Mouse (Mus musculus): ENCODE data around the gene Daam1. TPM values are rescaled to one million over a fixed set of nuclear protein-coding genes. Genes with fewer than 3 reads are reported as not detected.
"Not testable (repeated sequence)": the region's sequence is repeated elsewhere in the genome, so short reads cannot be mapped to it uniquely, and the experiment has no call there.

Gene Daam1
- polyA plus RNA-seq, 1 experiment from 2014 or later = 8.5 TPM

DNA sequence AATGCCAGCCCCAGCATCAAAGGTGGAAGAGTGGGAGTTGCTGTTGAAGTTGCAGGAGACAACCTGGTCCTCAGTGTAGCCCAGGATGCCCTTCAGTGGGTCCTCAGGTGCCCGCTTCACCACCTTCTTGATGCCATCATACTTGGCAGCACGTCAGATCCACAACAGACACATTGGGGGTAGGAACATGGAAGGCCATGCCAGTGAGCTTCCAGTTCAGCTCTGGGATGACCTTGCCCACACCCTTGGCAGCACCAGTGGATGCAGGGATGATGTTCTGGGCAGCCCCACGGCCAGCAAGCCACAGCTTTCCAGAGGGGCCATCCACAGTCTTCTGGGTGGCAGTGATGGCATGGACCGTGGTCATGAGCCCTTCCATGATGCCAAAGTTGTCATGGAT is 15.5 kb downstream of the Daam1 start:
- H3K27ac ChIP-seq (replicated peaks; ENCODE audit: low read depth, low read length); H3K4me3 ChIP-seq (ENCODE audit: low read depth, low read length); H3K36me3 ChIP-seq (ENCODE audit: control insufficient read depth, insufficient read depth, low read length); H3K4me2 ChIP-seq (ENCODE audit: low read depth, severe bottlenecking); ATAC-seq (ENCODE audit: insufficient number of reproducible peaks, low FRiP score, low TSS enrichment, low read depth); H3K27me3 ChIP-seq (ENCODE audit: control insufficient read depth, insufficient read depth, low read length); H3K9ac ChIP-seq (ENCODE audit: low read length); H3K9me3 ChIP-seq (ENCODE audit: control insufficient read depth, low read length); H3K4me1 ChIP-seq (ENCODE audit: control insufficient read depth, insufficient read depth, low read length); DNase-seq (ENCODE audit: low spot score): not testable (repeated sequence)
- WGBS = 94% methylated on average over 4 of the region's 4 CpGs

DNA sequence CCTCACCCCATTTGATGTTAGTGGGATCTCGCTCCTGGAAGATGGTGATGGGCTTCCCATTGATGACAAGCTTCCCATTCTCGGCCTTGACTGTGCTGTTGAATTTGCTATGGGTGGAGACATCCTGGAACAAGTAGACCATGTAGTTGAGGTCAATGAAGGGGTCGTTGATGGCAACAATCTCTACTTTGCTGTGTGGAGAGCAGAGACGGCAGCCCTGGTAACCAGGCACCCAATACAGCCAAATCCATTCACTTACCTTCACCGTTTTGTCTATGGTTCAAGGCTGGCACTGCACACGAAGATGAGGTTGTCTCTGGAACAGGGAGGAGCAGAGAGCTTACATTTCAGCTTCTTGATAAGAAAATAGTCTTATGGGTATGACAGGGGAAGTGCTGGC is 16.1 kb downstream of the Daam1 start:
- H3K36me3 ChIP-seq (ENCODE audit: control insufficient read depth, insufficient read depth, low read length); H3K4me1 ChIP-seq (ENCODE audit: control insufficient read depth, insufficient read depth, low read length); H3K9me3 ChIP-seq (ENCODE audit: control insufficient read depth, low read length); ATAC-seq (ENCODE audit: insufficient number of reproducible peaks, low FRiP score, low TSS enrichment, low read depth); H3K9ac ChIP-seq (ENCODE audit: low read length); H3K4me2 ChIP-seq (ENCODE audit: low read depth, severe bottlenecking); H3K4me3 ChIP-seq (ENCODE audit: low read depth, low read length); H3K27ac ChIP-seq (replicated peaks; ENCODE audit: low read depth, low read length); H3K27me3 ChIP-seq (ENCODE audit: control insufficient read depth, insufficient read depth, low read length); DNase-seq (ENCODE audit: low spot score): not testable (repeated sequence)
- WGBS = 87% methylated on average over 6 of the region's 6 CpGs

- Histone ChIP-seq H3K9me3 (ENCODE audit: control insufficient read depth, low read length) (no peaks in the 10 kb centered on the region), H3K9ac (ENCODE audit: low read length) (no peak overlapping the region), H3K27me3 (ENCODE audit: control insufficient read depth, insufficient read depth, low read length) (no peaks in the 10 kb centered on the region), H3K36me3 (ENCODE audit: control insufficient read depth, insufficient read depth, low read length) (no peaks in the 10 kb centered on the region), H3K4me1 (ENCODE audit: control insufficient read depth, insufficient read depth, low read length) (peaks cover 7% of the 10 kb centered on the region; the same call in 1 of the 2 replicates), H3K4me2 (ENCODE audit: low read depth, severe bottlenecking) (no peak overlapping the region), H3K27ac (replicated peaks; ENCODE audit: low read depth, low read length) (no peak overlapping the region), H3K4me3 (ENCODE audit: low read depth, low read length) (no peak overlapping the region)
- DNase-seq (ENCODE audit: low spot score) (no peak), ATAC-seq (ENCODE audit: insufficient number of reproducible peaks, low FRiP score, low TSS enrichment, low read depth) (no peak)
- WGBS = 39% methylated on average over 5 of the region's 5 CpGs
Measured at GRCm38 (mm10) chr12:71847617-71848016, 16.7 kb downstream of the Daam1 start.

- DNase-seq (ENCODE audit: low spot score) (no peak), ATAC-seq (ENCODE audit: insufficient number of reproducible peaks, low FRiP score, low TSS enrichment, low read depth) (no peak)
- Histone ChIP-seq H3K4me1 (ENCODE audit: control insufficient read depth, insufficient read depth, low read length) (peaks cover 7% of the 10 kb centered on the region; the same call in 1 of the 2 replicates), H3K9me3 (ENCODE audit: control insufficient read depth, low read length) (no peaks in the 10 kb centered on the region), H3K36me3 (ENCODE audit: control insufficient read depth, insufficient read depth, low read length) (no peaks in the 10 kb centered on the region), H3K4me2 (ENCODE audit: low read depth, severe bottlenecking) (no peak overlapping the region), H3K27me3 (ENCODE audit: control insufficient read depth, insufficient read depth, low read length) (no peaks in the 10 kb centered on the region), H3K27ac (replicated peaks; ENCODE audit: low read depth, low read length) (no peak overlapping the region), H3K9ac (ENCODE audit: low read length) (no peak overlapping the region), H3K4me3 (ENCODE audit: low read depth, low read length) (no peak overlapping the region)
- 44% methylated on average over 5 of the region's 5 CpGs for WGBS
Measured at GRCm38 (mm10) chr12:71848037-71848776, 17.3 kb downstream of the Daam1 start.

- ATAC-seq (ENCODE audit: insufficient number of reproducible peaks, low FRiP score, low TSS enrichment, low read depth) (no peak), DNase-seq (ENCODE audit: low spot score) (no peak)
- H3K27ac ChIP-seq (replicated peaks; ENCODE audit: low read depth, low read length) = no peak overlapping the region
- H3K36me3 ChIP-seq (ENCODE audit: control insufficient read depth, insufficient read depth, low read length) = no peaks in the 10 kb centered on the region
- no peaks in the 10 kb centered on the region for H3K9me3 ChIP-seq (ENCODE audit: control insufficient read depth, low read length)
- H3K27me3 ChIP-seq (ENCODE audit: control insufficient read depth, insufficient read depth, low read length) = no peaks in the 10 kb centered on the region
- WGBS = 92% methylated on average over 7 of the region's 7 CpGs
- no peak overlapping the region for H3K4me2 ChIP-seq (ENCODE audit: low read depth, severe bottlenecking)
- no peak overlapping the region for H3K4me3 ChIP-seq (ENCODE audit: low read depth, low read length)
- no peak overlapping the region for H3K9ac ChIP-seq (ENCODE audit: low read length)
- peaks cover 8% of the 10 kb centered on the region; the same call in 1 of the 2 replicates for H3K4me1 ChIP-seq (ENCODE audit: control insufficient read depth, insufficient read depth, low read length)
Measured at GRCm38 (mm10) chr12:71849051-71849450, 18.2 kb downstream of the Daam1 start.

- Histone ChIP-seq H3K9ac (ENCODE audit: low read length) (no peak overlapping the region), H3K27me3 (ENCODE audit: control insufficient read depth, insufficient read depth, low read length) (no peaks in the 10 kb centered on the region), H3K4me1 (ENCODE audit: control insufficient read depth, insufficient read depth, low read length) (peaks cover 16% of the 10 kb centered on the region; the same call in 1 of the 2 replicates), H3K4me2 (ENCODE audit: low read depth, severe bottlenecking) (no peak overlapping the region), H3K9me3 (ENCODE audit: control insufficient read depth, low read length) (no peaks in the 10 kb centered on the region), H3K4me3 (ENCODE audit: low read depth, low read length) (no peak overlapping the region), H3K36me3 (ENCODE audit: control insufficient read depth, insufficient read depth, low read length) (no peaks in the 10 kb centered on the region), H3K27ac (replicated peaks; ENCODE audit: low read depth, low read length) (no peak overlapping the region)
- WGBS = 74% methylated on average over 5 of the region's 5 CpGs
- no peak for ATAC-seq (ENCODE audit: insufficient number of reproducible peaks, low FRiP score, low TSS enrichment, low read depth)
- DNase-seq (ENCODE audit: low spot score) = no peak
Measured at GRCm38 (mm10) chr12:71850135-71850534, 19.3 kb downstream of the Daam1 start.

- H3K27ac ChIP-seq (replicated peaks; ENCODE audit: low read depth, low read length) = no peak overlapping the region
- 75% methylated on average over 7 of the region's 7 CpGs for WGBS
- no peak overlapping the region for H3K4me3 ChIP-seq (ENCODE audit: low read depth, low read length)
- H3K9ac ChIP-seq (ENCODE audit: low read length) = no peak overlapping the region
- ATAC-seq (ENCODE audit: insufficient number of reproducible peaks, low FRiP score, low TSS enrichment, low read depth) (no peak), DNase-seq (ENCODE audit: low spot score) (no peak)
- H3K36me3 ChIP-seq (ENCODE audit: control insufficient read depth, insufficient read depth, low read length) = no peaks in the 10 kb centered on the region
- peaks cover 24% of the 10 kb centered on the region for H3K4me1 ChIP-seq (ENCODE audit: control insufficient read depth, insufficient read depth, low read length)
- H3K9me3 ChIP-seq (ENCODE audit: control insufficient read depth, low read length) = no peaks in the 10 kb centered on the region
- no peaks in the 10 kb centered on the region for H3K27me3 ChIP-seq (ENCODE audit: control insufficient read depth, insufficient read depth, low read length)
- H3K4me2 ChIP-seq (ENCODE audit: low read depth, severe bottlenecking) = no peak overlapping the region
Measured at GRCm38 (mm10) chr12:71852678-71853077, 21.8 kb downstream of the Daam1 start.

- Histone ChIP-seq H3K36me3 (ENCODE audit: control insufficient read depth, insufficient read depth, low read length) (no peaks in the 10 kb centered on the region), H3K4me2 (ENCODE audit: low read depth, severe bottlenecking) (no peak overlapping the region), H3K27me3 (ENCODE audit: control insufficient read depth, insufficient read depth, low read length) (no peaks in the 10 kb centered on the region), H3K4me1 (ENCODE audit: control insufficient read depth, insufficient read depth, low read length) (peaks cover 18% of the 10 kb centered on the region), H3K9ac (ENCODE audit: low read length) (no peak overlapping the region), H3K9me3 (ENCODE audit: control insufficient read depth, low read length) (no peaks in the 10 kb centered on the region), H3K4me3 (ENCODE audit: low read depth, low read length) (no peak overlapping the region), H3K27ac (replicated peaks; ENCODE audit: low read depth, low read length) (no peak overlapping the region)
- no peak for DNase-seq (ENCODE audit: low spot score)
- WGBS = 79% methylated on average over 3 of the region's 3 CpGs
- ATAC-seq (ENCODE audit: insufficient number of reproducible peaks, low FRiP score, low TSS enrichment, low read depth) = no peak
Measured at GRCm38 (mm10) chr12:71853694-71854093, 22.8 kb downstream of the Daam1 start.

- Histone ChIP-seq H3K36me3 (ENCODE audit: control insufficient read depth, insufficient read depth, low read length) (no peaks in the 10 kb centered on the region), H3K27me3 (ENCODE audit: control insufficient read depth, insufficient read depth, low read length) (no peaks in the 10 kb centered on the region), H3K9ac (ENCODE audit: low read length) (no peak overlapping the region), H3K9me3 (ENCODE audit: control insufficient read depth, low read length) (no peaks in the 10 kb centered on the region), H3K4me2 (ENCODE audit: low read depth, severe bottlenecking) (no peak overlapping the region), H3K4me1 (ENCODE audit: control insufficient read depth, insufficient read depth, low read length) (peaks cover 18% of the 10 kb centered on the region), H3K27ac (replicated peaks; ENCODE audit: low read depth, low read length) (no peak overlapping the region), H3K4me3 (ENCODE audit: low read depth, low read length) (no peak overlapping the region)
- DNase-seq (ENCODE audit: low spot score) (no peak), ATAC-seq (ENCODE audit: insufficient number of reproducible peaks, low FRiP score, low TSS enrichment, low read depth) (no peak)
- 61% methylated on average over 6 of the region's 6 CpGs for WGBS
Measured at GRCm38 (mm10) chr12:71854191-71854590, 23.3 kb downstream of the Daam1 start.

Measured in limb, embryonic 11.5 days (tissue).